Mouse (Mus musculus) frontal cortex, postnatal 10 days (tissue): ENCODE data around the gene Pik3c2a.

Experiments used
- DNase-seq, 2 experiments: peaks; one replicate each; pipeline ENCODE4 v3.0.0; 2022; ENCODE audit warnings: low spot score in 2 of 2, mixed read lengths in 1 of 2

Gene Pik3c2a

DNA sequence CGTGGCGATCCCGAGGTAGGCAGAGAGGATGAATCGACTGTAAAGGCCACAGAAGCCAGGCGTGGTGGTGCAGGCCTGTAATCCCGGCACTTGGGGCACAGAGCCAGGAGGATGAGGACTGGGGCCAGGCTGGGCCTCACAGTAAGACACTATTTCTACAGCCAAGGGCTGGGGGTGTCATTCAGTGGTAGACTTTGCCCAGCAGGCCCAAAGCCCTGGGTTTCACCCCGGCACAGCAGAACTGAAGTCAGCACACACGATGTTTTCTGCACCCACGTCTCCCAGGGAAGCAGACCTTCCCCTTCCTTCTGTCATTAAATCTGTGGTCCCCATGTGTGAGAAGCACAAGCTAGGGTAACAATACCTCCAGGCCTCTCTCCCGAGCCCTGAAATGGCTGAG lies 144.9 kb downstream of the Pik3c2a start:
- no peak for DNase-seq

DNA sequence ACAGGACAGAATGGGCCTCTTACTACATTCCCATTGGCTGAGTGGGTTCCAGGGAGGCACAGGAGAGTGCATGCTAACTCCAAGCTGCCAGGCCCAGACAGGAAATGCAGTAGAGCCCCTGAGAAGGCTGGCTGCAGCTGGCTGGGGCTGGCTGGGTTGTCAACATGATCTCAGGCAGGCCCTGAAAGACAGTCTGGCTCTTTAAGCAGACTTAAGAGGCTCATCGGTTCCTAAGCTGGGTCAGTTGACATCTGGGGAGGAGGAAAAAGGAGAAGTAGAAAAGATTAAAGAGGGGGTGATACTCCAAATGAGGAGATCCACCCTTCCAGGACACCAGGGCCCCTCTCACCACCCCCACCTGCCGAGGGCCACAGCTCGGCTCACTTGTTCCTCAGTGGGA lies 148.3 kb downstream of the Pik3c2a start:
- DNase-seq = no peak

DNA sequence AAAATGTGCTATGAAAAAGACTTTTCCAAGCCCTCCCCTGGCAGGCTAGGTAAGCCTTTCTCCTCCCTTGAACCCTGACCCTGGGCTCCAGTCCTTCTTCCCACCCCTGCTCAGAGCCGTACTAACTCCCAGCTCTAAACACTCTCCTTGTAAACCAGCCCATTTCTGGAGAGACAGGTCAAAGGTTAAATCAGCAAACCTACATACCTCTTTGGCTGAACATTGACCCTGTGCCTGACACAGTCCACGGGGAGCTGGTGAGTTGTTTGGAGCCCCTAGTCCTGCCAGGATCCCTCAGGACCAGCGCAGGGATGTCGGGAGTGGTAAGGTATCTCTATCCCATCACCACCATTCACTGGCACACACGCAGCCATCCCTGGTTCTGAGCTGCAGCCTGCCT lies 150.9 kb downstream of the Pik3c2a start:
- no peak for DNase-seq

DNA sequence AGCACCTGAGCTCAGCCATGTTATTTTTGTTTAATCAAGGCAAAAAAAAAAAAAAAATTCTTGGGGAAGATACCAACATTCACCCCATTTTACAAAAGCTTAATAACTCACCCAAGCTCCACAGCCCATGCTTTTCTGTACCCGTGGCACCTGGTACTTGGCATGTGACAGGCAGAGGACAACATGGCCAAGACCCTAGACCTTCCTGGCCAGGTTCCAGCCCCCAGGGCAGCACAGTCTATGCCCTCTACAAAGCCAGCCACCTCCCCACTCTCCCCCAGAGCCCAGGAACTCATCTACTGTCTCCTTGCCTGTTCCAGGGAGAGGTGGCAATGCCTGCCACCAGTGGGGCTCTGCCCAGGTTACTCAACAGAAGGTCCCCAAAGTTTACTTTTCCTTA lies 152.7 kb downstream of the Pik3c2a start:
- no peak for DNase-seq

DNA sequence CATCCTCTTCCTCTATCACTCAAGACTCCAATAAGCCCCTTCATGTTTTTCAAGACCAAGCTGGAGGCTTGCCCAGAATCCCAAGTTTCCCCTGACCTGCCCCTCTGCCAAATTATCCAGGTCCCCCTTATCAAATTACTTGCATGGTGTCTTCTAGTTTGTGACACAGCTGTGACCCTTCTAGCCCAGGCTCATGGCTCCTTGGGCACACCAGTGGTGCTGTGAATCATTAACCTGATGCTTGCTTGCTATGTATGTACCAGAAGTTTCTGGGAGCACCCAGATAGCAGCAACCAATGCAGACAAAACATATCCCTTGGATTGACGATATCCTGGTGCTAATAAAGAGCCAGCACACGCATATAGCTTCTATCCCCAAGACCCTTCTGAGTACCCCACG lies 154.3 kb downstream of the Pik3c2a start:
- DNase-seq = no peak

DNA sequence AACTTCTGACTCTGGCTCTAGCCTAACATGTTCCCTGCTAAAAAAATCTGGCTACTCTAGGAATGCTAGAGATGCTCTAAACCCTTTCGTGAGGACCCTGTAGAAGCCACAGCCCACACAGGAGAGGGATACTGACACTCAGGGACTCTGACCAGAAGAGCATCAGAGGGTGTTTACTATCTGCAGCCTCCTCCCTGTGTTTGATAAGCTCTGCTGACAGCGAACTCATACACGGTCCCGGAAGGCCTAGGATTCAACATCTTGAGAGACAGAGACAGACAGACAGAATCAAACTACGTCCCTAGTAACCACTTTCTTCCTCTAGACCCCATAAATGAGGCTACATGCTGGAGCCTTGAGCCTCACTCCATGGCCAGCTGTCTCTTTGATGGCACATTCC lies 155.3 kb downstream of the Pik3c2a start:
- DNase-seq = no peak
